Mouse (Mus musculus) monocyte, adult 5-6 weeks (primary cell): Measurements from ENCODE around the gene Polr1b. TPM values are rescaled to one million over a fixed set of nuclear protein-coding genes. Genes with fewer than 3 reads are reported as not detected.

Experiments used
- ATAC-seq: fragments of 153-309, 156-312 bp; replicated peaks from 2 replicates; pipeline ENCODE4 v1.8.0; 2017; ENCODE audit warnings: mild to moderate bottlenecking; ENCODE audit not compliant: low TSS enrichment, insufficient number of reproducible peaks, severe bottlenecking, poor library complexity, low FRiP score
- total RNA-seq: library from RNA; stranded (forward); fragments of 200-1000, 200-491, 200-594 nt; gene quantifications from 3 replicates; pipeline ENCODE4 v1.2.3, GENCODE M21; 2017

Polr1b gene
- total RNA-seq, 1 experiment from 2014 or later, result 6.4 TPM

GRCm38 (mm10) chr2:129175636-129176035, 74.8 kb downstream of the Polr1b start:
- ATAC-seq, result peak; percentile 32; the same call in 1 of the 2 replicates

Other genes starting within 250 kb of the Polr1b start
- not detected in 3 replicates for gene Fbln7, start 238.0 kb upstream of the Polr1b start, total RNA-seq
- 5.2 to 11.2 TPM (median 8.0 TPM) in 3 replicates for gene Zc3h8, start 156.9 kb upstream of the Polr1b start, total RNA-seq
- gene Zc3h6, start 133.6 kb upstream of the Polr1b start, total RNA-seq, result 2.5 to 6.3 TPM (median 4.4 TPM) in 3 replicates
- gene Gm10762, start 133.3 kb upstream of the Polr1b start, total RNA-seq, result 1.5 to 2.6 TPM in 2 of 3 replicates, not detected in the other
- not detected in 3 replicates for gene Vinac1, start 52.8 kb upstream of the Polr1b start, total RNA-seq
- gene Ttl, start 35.1 kb upstream of the Polr1b start, total RNA-seq, result 1.7 to 5.8 TPM (median 2.2 TPM) in 3 replicates
- gene Chchd5, start 28.7 kb downstream of the Polr1b start, total RNA-seq, result 1.4 to 12.5 TPM (median 5.5 TPM) in 3 replicates
- 139 to 316 TPM (median 186 TPM) in 3 replicates for gene Slc20a1, start 97.8 kb downstream of the Polr1b start, total RNA-seq
- gene Ckap2l, start 196.2 kb downstream of the Polr1b start, total RNA-seq, result 1.2 to 2.8 TPM (median 2.0 TPM) in 3 replicates
- gene Il1a, start 209.0 kb downstream of the Polr1b start, total RNA-seq, result 1.2 to 1.4 TPM in 2 of 3 replicates, not detected in the other